Mouse (Mus musculus): Measurements from ENCODE around the gene Arnt2.

DNA sequence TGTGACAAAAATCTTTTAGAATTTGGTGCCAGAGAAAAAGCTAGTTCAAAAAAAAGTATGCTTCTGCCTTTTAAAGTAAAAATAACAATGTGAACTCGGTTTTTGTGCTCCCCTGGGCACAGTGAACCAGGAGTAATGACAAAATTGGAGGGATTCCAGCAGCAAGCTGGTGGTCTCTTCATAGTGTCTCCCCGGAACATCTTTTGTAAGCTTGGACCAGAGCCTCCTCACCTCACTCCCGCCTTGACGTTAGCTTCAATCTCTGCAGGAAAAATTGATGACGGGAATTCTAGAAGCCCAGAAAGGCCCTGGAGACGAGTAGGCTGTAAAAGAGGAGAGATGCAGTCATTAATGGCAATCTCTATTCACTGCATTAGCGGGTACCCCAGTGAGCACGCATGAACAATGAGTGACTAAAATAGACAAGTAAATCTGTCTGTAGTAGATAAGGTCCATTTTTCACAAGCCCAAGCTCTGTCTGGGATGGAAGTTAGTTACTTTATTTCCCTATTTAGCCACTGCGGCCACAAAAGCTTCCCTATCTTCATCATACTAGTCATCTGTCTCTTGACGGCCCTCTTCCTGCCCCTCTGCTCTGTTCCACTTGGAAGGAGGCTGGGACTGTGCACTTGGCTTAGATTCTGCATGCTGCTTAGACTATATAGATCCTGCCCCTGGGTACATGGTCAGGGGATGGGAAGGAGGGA, 199.2 kb downstream of the Arnt2 start:
- TF ChIP-seq CTCF (IDR thresholded peaks at IDR 0.05; ENCODE audit: insufficient read depth, low read depth, low read length), result no peak
- TF ChIP-seq POLR2A (IDR thresholded peaks at IDR 0.05; ENCODE audit: insufficient read depth, low read depth, low read length), result no peak

Data from olfactory bulb, adult 2 months (tissue).